Mouse (Mus musculus) intestine, embryonic 14.5 days (tissue): ENCODE results near the gene Zdhhc13. TPM values are rescaled to one million over a fixed set of nuclear protein-coding genes. Genes with fewer than 3 reads are reported as not detected.

Experiments
- ATAC-seq: fragments of 200-750 bp; cut with Nextera tagmentation; replicated peaks from 2 replicates; pipeline ENCODE4 v1.8.0; 2017; ENCODE audit warnings: low read depth, moderate number of reproducible peaks, moderate TSS enrichment, moderate library complexity; ENCODE audit not compliant: low FRiP score, low TSS enrichment
- DNase-seq: peaks from one replicate; pipeline ENCODE4 v3.0.0-alpha.2; 2018; ENCODE audit warnings: low spot score
- H3K27ac ChIP-seq: fragments of 300-500 bp; sonication (generic); 2 replicates; pipeline ENCODE4 v1.5.1; 2014; ENCODE audit warnings: low read depth, mild to moderate bottlenecking, control low read depth
- H3K27me3 ChIP-seq: fragments of 300-500 bp; sonication (generic); replicated peaks from 2 replicates; pipeline ENCODE4 v1.6.1; 2014; ENCODE audit warnings: low read length, control low read depth; ENCODE audit not compliant: control insufficient read depth, insufficient read depth
- H3K36me3 ChIP-seq: fragments of 300-500 bp; sonication (generic); 2 replicates; pipeline ENCODE4 v1.6.1; 2014; ENCODE audit warnings: low read length, control low read depth; ENCODE audit not compliant: control insufficient read depth, insufficient read depth
- H3K4me1 ChIP-seq: fragments of 300-500 bp; sonication (generic); replicated peaks from 2 replicates; pipeline ENCODE4 v1.6.1; 2014; ENCODE audit warnings: low read length, control low read depth, mixed read lengths; ENCODE audit not compliant: control insufficient read depth, insufficient read depth
- H3K4me2 ChIP-seq: fragments of 300-500 bp; sonication (generic); 2 replicates; pipeline ENCODE4 v1.6.1; 2014; ENCODE audit warnings: low read length
- H3K4me3 ChIP-seq: fragments of 300-500 bp; sonication (generic); 2 replicates; pipeline ENCODE4 v1.5.1; 2014; ENCODE audit warnings: low read depth, low read length, control low read depth, mixed read lengths
- H3K9ac ChIP-seq: fragments of 300-500 bp; sonication (generic); 2 replicates; pipeline ENCODE4 v1.6.1; 2014; ENCODE audit warnings: mild to moderate bottlenecking, low read length
- H3K9me3 ChIP-seq: fragments of 300-500 bp; sonication (generic); 2 replicates; pipeline ENCODE4 v1.6.1; 2016; ENCODE audit warnings: low read length, control low read depth; ENCODE audit not compliant: control insufficient read depth
- WGBS: fragments of 180-500 bp; shearing (Covaris S2); extraction: QIAGEN DNeasy Blood & Tissue Kit; methylation state at CpG from one replicate; pipeline ENCODE4 v1.1.7; 2014; 5-methylcytosine and 5-hydroxymethylcytosine counted together
- polyA plus RNA-seq: library from polyadenylated mRNA; unstranded; fragments of >200 nt; fragmentation: Nextera tagmentation; extraction: Ambion mirVana; gene quantifications from 2 replicates; pipeline ENCODE4 v1.2.1, GENCODE M21; 2014

The Zdhhc13 gene
- polyA plus RNA-seq, 1 experiment from 2014 or later: 39.0 TPM

DNA sequence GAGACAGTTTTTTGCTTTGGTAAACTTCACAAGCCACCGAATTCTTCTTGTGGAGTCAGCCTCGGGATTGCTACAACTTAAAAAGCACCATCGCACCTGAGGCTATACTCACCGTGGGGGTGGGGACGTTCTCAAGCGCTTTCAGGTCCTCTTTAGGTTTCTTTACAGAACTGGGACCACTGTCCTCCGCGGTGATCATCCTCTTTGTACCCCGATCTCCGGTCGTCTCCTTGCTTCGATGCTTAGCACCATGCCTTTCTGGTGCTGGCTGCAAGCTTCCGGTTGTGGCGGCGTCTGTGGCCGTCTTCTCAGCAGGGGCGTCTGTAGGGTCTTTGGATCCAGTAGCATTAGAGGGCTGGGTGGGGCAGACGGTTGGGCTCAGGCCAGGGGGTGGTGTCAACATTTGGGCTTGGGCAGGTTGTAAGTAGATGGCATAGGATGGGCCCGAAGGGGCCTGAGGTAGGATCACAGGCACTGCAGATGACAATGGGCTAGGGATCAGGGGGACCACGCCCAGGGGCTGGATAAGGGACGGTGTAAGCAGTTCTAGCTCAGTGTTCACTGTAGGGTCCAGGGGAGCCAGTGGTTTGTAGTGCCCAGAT lies 81.9 kb downstream of the Zdhhc13 start:
- no peak overlapping the region for H3K4me2 ChIP-seq
- DNase-seq: no peak
- ATAC-seq: no peak
- no peak overlapping the region for H3K27ac ChIP-seq
- 96% methylated on average over 21 of the region's 21 CpGs for WGBS
- no peaks in the 10 kb centered on the region for H3K4me1 ChIP-seq
- no peaks in the 10 kb centered on the region for H3K27me3 ChIP-seq
- H3K9me3 ChIP-seq: no peaks in the 10 kb centered on the region
- H3K9ac ChIP-seq: no peak overlapping the region
- peaks cover 100% of the 10 kb centered on the region for H3K36me3 ChIP-seq
- H3K4me3 ChIP-seq: no peak overlapping the region

DNA sequence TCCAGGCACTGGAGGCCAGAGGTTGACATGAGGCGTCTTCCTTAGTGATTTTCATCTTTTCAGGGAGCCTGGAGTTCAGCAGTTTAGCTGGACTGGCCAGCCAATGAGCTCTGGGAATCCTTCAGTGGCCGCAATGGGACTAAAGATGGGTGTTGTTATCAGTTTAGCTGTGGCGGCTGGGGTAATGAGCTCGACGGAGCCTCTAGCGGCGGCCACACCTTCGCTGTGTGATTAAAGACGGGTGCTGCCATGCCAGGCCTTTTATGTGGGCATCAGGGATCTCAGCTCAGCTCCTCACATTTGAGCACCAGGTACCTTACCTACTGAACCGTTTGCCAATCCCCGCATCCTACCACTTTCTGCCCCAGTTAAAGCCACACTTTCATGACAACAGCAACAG lies 82.5 kb downstream of the Zdhhc13 start:
- Histone ChIP-seq H3K4me3 (no peak overlapping the region), H3K9me3 (no peaks in the 10 kb centered on the region), H3K36me3 (peaks cover 98% of the 10 kb centered on the region), H3K27ac (no peak overlapping the region), H3K4me2 (no peak overlapping the region), H3K4me1 (no peaks in the 10 kb centered on the region), H3K9ac (no peak overlapping the region), H3K27me3 (no peaks in the 10 kb centered on the region)
- no peak for ATAC-seq
- WGBS: 92% methylated on average over 11 of the region's 11 CpGs
- no peak for DNase-seq

DNA sequence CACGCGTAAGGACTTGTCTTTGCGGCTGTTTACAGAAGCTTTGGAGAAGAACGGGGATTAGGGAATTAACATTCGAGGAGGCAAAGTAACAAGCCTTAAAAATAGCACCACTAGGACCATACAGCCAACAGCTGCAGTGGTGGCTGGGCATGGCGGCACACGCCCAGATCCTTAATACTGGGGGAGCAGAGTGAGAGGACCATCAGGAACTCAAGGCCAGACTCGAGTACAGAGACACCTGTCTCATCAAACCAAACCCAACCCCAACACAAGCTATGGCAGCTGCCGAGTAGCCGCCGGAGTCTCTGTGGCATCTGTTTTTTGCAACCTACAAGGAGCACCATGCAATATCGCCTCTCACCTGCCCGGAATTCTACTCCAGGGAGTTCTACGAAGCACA lies 86.3 kb downstream of the Zdhhc13 start:
- Histone ChIP-seq H3K4me3 (no peak overlapping the region), H3K36me3 (peaks cover 69% of the 10 kb centered on the region), H3K9ac (no peak overlapping the region), H3K27ac (no peak overlapping the region), H3K9me3 (no peaks in the 10 kb centered on the region), H3K4me1 (peaks cover 17% of the 10 kb centered on the region), H3K4me2 (no peak overlapping the region), H3K27me3 (no peaks in the 10 kb centered on the region)
- no peak for DNase-seq
- ATAC-seq: no peak
- WGBS: 92% methylated on average over 14 of the region's 14 CpGs

DNA sequence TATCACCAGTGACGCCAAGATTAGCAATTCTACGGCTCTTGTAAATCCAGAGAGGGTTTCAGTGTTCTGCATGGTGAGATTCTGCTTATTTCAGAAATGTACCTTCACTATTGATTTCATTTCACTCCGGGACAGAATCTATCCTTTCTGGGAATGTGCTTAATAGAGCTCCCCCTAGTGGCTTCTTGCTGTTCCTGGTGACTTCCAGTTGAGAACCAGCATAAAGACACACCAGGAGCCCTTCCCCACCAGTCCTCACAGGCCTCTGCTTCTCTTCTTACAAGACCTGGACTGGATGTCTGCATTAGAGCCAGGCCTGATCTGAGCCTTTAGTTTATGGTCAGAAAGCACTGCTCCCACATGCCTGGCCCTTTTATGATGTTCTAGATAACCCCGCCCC lies 87.7 kb downstream of the Zdhhc13 start:
- Histone ChIP-seq H3K4me1 (peaks cover 17% of the 10 kb centered on the region), H3K27ac (no peak overlapping the region), H3K4me2 (no peak overlapping the region), H3K36me3 (peaks cover 55% of the 10 kb centered on the region), H3K9ac (no peak overlapping the region), H3K4me3 (no peak overlapping the region), H3K9me3 (no peaks in the 10 kb centered on the region), H3K27me3 (no peaks in the 10 kb centered on the region)
- WGBS: 72% methylated on average over 4 of the region's 4 CpGs
- DNase-seq (no peak), ATAC-seq (no peak)

Other genes starting within 250 kb of the Zdhhc13 start
- gene Mrgprb2, start 230.9 kb upstream of the Zdhhc13 start, polyA plus RNA-seq: not detected in 2 replicates
- gene Mrgprb3, start 145.2 kb upstream of the Zdhhc13 start, polyA plus RNA-seq: not detected in 2 replicates
- not detected in 2 replicates for gene Csrp3, start 59.0 kb downstream of the Zdhhc13 start, polyA plus RNA-seq
- gene E2f8, start 92.6 kb downstream of the Zdhhc13 start, polyA plus RNA-seq: 18.8 and 21.9 TPM in 2 replicates
- gene Nav2, start 119.7 kb downstream of the Zdhhc13 start, polyA plus RNA-seq: 31.5 and 32.1 TPM in 2 replicates